Mouse (Mus musculus): ENCODE results near the gene Gnb2. TPM values are rescaled to one million over a fixed set of nuclear protein-coding genes. Genes with fewer than 3 reads are reported as not detected.

The Gnb2 gene
- total RNA-seq, 2 experiments from 2014 or later = 592 to 682 TPM

- DNase-seq = no peak
Measured at GRCm38 (mm10) chr5:137519691-137520550, 13.4 kb downstream of the Gnb2 start.

GRCm38 (mm10) chr5:137518436-137518835 lies 14.9 kb downstream of the Gnb2 start, which contains the start of gene Gigyf1:
TSS of gene Gigyf1 (plus strand) at chr5:137518548.
- peak; percentile 69 for DNase-seq

- no peak for DNase-seq
Measured at GRCm38 (mm10) chr5:137514811-137515210, 18.5 kb downstream of the Gnb2 start.

GRCm38 (mm10) chr5:137513951-137514721 lies 19.2 kb downstream of the Gnb2 start:
- peak; percentile 66 for DNase-seq

GRCm38 (mm10) chr5:137512847-137513794 lies 20.2 kb downstream of the Gnb2 start:
- DNase-seq = peak; percentile 62

GRCm38 (mm10) chr5:137511706-137512105 lies 21.6 kb downstream of the Gnb2 start:
- no peak for DNase-seq

GRCm38 (mm10) chr5:137510573-137511390 lies 22.5 kb downstream of the Gnb2 start:
- DNase-seq = no peak

- peak; percentile 84 for DNase-seq
Measured at GRCm38 (mm10) chr5:137510014-137510501, 23.3 kb downstream of the Gnb2 start.

- peak; percentile 44 for DNase-seq
Measured at GRCm38 (mm10) chr5:137504041-137504440, 29.3 kb downstream of the Gnb2 start.

GRCm38 (mm10) chr5:137502667-137503110 lies 30.6 kb downstream of the Gnb2 start:
- peak; percentile 86 for DNase-seq

GRCm38 (mm10) chr5:137501709-137502666 lies 31.3 kb downstream of the Gnb2 start, which contains the start of gene Pop7:
TSS of gene Pop7 (minus strand) at chr5:137502518.
- peak; percentile 100 for DNase-seq

GRCm38 (mm10) chr5:137500186-137500585 lies 33.1 kb downstream of the Gnb2 start:
- no peak for DNase-seq

- peak; percentile 62 for DNase-seq
Measured at GRCm38 (mm10) chr5:137493831-137494230, 39.5 kb downstream of the Gnb2 start.

- DNase-seq = no peak
Measured at GRCm38 (mm10) chr5:137491559-137491958, 41.8 kb downstream of the Gnb2 start.

- no peak for DNase-seq
Measured at GRCm38 (mm10) chr5:137487616-137488015, 45.7 kb downstream of the Gnb2 start.

- no peak for DNase-seq
Measured at GRCm38 (mm10) chr5:137485851-137486155, 47.5 kb downstream of the Gnb2 start.

GRCm38 (mm10) chr5:137485071-137485850 lies 48.0 kb downstream of the Gnb2 start:
- no peak for DNase-seq

- DNase-seq = peak; percentile 75
Measured at GRCm38 (mm10) chr5:137481897-137482296, 51.4 kb downstream of the Gnb2 start.

- DNase-seq = peak; percentile 88
Measured at GRCm38 (mm10) chr5:137481138-137481537, 52.2 kb downstream of the Gnb2 start.

Measured in adrenal gland, postnatal 10 days (tissue).